In genomic region chr7:49433945-49434344, GRCm38 (mm10) we compare ENCODE assay signal across 16 mouse cellular contexts.
"Had no signal": no experiment of that assay in that cellular context is flagged by ENCODE, and none has a peak within 500 bp of the region (broad histone marks: within the 10 kb centered on the region; RNA-seq: fewer than 3 reads in every experiment).

No protein-coding gene starts in this region.

- H3K4me2 ChIP-seq: neural tube, embryonic 12.5 days; neural tube, embryonic 13.5 days; neural tube, embryonic 15.5 days; stomach, embryonic 15.5 days had no signal

- H3K27ac ChIP-seq: neural tube, embryonic 12.5 days; neural tube, embryonic 13.5 days; neural tube, embryonic 15.5 days; stomach, embryonic 15.5 days; stomach, postnatal 0 days had no signal

- DNase-seq: retina, postnatal 1 day; right cerebral cortex, adult 18-20 months; right cerebral cortex, postnatal 14 days; right cerebral cortex, postnatal 25 days; right cerebral cortex, postnatal 4 days; spleen, adult 18-20 months; thymus, adult 2 months; thymus, postnatal 14 days; thymus, postnatal 25 days; thymus, postnatal 36 days; thymus, postnatal 4 days had no signal

- H3K36me3 ChIP-seq: neural tube, embryonic 12.5 days; neural tube, embryonic 13.5 days; neural tube, embryonic 15.5 days; stomach, embryonic 15.5 days had no signal

- H3K4me3 ChIP-seq: neural tube, embryonic 12.5 days; neural tube, embryonic 13.5 days; neural tube, embryonic 15.5 days; stomach, embryonic 15.5 days had no signal

- H3K9me3 ChIP-seq: neural tube, embryonic 12.5 days; neural tube, embryonic 13.5 days; neural tube, embryonic 15.5 days; stomach, embryonic 15.5 days had no signal

- H3K4me1 ChIP-seq: neural tube, embryonic 12.5 days had no signal

- H3K27me3 ChIP-seq: neural tube, embryonic 12.5 days; neural tube, embryonic 13.5 days; neural tube, embryonic 15.5 days; stomach, embryonic 15.5 days had no signal

- H3K9ac ChIP-seq: neural tube, embryonic 12.5 days; neural tube, embryonic 13.5 days; neural tube, embryonic 15.5 days; stomach, embryonic 15.5 days had no signal
